Mouse (Mus musculus) spleen, adult 2 months (tissue): ENCODE results near the gene Hibadh.

ENCODE experiments used
- CTCF ChIP-seq: fragments of 200-500 bp; IDR thresholded peaks from 2 replicates; pipeline ENCODE4 v1.5.1; 2011; ENCODE audit warnings: mild to moderate bottlenecking, inconsistent platforms; ENCODE audit not compliant: insufficient read depth, insufficient read length, insufficient replicate concordance; ENCODE audit errors: extremely low read depth
- POLR2A ChIP-seq: fragments of 200-500 bp; IDR thresholded peaks from 2 replicates; pipeline ENCODE4 v1.6.1; 2011; ENCODE audit warnings: low read depth, low read length, inconsistent platforms

DNA sequence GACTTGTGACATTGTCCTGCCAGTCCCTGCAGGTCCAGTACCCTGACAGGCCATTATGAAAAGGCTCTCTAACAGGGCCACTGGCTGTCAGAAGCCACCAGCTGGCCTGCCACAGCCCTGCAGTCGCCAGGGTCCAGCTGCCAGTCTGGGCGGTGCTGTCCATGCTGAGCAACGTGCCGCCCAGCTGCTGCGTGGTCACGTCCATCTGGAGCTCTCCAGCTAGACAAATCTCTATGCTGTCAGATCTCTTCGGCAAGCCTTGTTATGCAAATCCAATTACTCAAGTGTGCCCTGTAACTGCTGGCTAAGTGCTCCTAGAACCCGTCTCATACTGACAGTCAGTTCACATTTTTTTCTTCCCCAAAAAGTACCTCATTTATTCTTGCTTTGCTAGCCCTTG is 55.8 kb downstream of the Hibadh start:
- TF ChIP-seq CTCF (no peak), POLR2A (no peak)
